Mouse (Mus musculus) midbrain, embryonic 16.5 days (tissue): Measurements from ENCODE around the gene Dlg1. TPM values are rescaled to one million over a fixed set of nuclear protein-coding genes. Genes with fewer than 3 reads are reported as not detected.

Experiments used
- ATAC-seq: fragments of 200-750 bp; cut with Nextera tagmentation; 2 replicates; pipeline ENCODE4 v1.8.0; 2017; ENCODE audit warnings: moderate TSS enrichment
- H3K27ac ChIP-seq: fragments of 300-500 bp; sonication (generic); 2 replicates; pipeline ENCODE4 v1.5.1; 2014; ENCODE audit warnings: mild to moderate bottlenecking, low read length, mixed read lengths
- H3K27me3 ChIP-seq: fragments of 300-500 bp; sonication (generic); 2 replicates; pipeline ENCODE4 v1.6.1; 2014; ENCODE audit warnings: low read depth, low read length, mixed read lengths; ENCODE audit not compliant: control insufficient read depth, insufficient read depth
- H3K36me3 ChIP-seq: fragments of 300-500 bp; sonication (generic); 2 replicates; pipeline ENCODE4 v1.6.1; 2014; ENCODE audit warnings: mild to moderate bottlenecking, low read length, moderate library complexity, mixed read lengths; ENCODE audit not compliant: control insufficient read depth, insufficient read depth
- H3K4me1 ChIP-seq: fragments of 300-500 bp; sonication (generic); 2 replicates; pipeline ENCODE4 v1.6.1; 2014; ENCODE audit warnings: mild to moderate bottlenecking, low read length, mixed read lengths; ENCODE audit not compliant: control insufficient read depth, insufficient read depth
- H3K4me2 ChIP-seq: fragments of 300-500 bp; sonication (generic); 2 replicates; pipeline ENCODE4 v1.6.1; 2014; ENCODE audit warnings: mild to moderate bottlenecking, low read length, mixed read lengths
- H3K4me3 ChIP-seq: fragments of 300-500 bp; sonication (generic); 2 replicates; pipeline ENCODE4 v1.5.1; 2014; ENCODE audit warnings: low read depth, mild to moderate bottlenecking, low read length, moderate library complexity, mixed read lengths
- H3K9ac ChIP-seq: fragments of 300-500 bp; sonication (generic); 2 replicates; pipeline ENCODE4 v1.6.1; 2014; ENCODE audit warnings: low read depth, low read length, mixed read lengths
- H3K9me3 ChIP-seq: fragments of 300-500 bp; sonication (generic); replicated peaks from 2 replicates; pipeline ENCODE4 v1.6.1; 2014; ENCODE audit warnings: mild to moderate bottlenecking, low read length, mixed read lengths; ENCODE audit not compliant: control insufficient read depth, poor library complexity, severe bottlenecking
- WGBS: fragments of 180-500 bp; shearing (Covaris S2); extraction: QIAGEN DNeasy Blood & Tissue Kit; methylation state at CpG from one replicate; pipeline ENCODE4 v1.1.7; 2014; 5-methylcytosine and 5-hydroxymethylcytosine counted together
- polyA plus RNA-seq: library from polyadenylated mRNA; unstranded; fragments of >200 nt; fragmentation: Nextera tagmentation; extraction: Ambion mirVana; gene quantifications from 2 replicates; pipeline ENCODE4 v1.2.1, GENCODE M21; 2015

Dlg1 gene
- polyA plus RNA-seq, 1 experiment from 2014 or later, result 14.9 TPM

- WGBS, result 58% methylated on average over 7 of the region's 7 CpGs
- no peak for ATAC-seq
- H3K4me1 ChIP-seq, result no peaks in the 10 kb centered on the region
- H3K27ac ChIP-seq, result no peak overlapping the region
- H3K4me3 ChIP-seq, result no peak overlapping the region
- no peaks in the 10 kb centered on the region for H3K27me3 ChIP-seq
- H3K36me3 ChIP-seq, result no peaks in the 10 kb centered on the region
- H3K9me3 ChIP-seq, result no peaks in the 10 kb centered on the region
- H3K4me2 ChIP-seq, result no peak overlapping the region
- H3K9ac ChIP-seq, result no peak overlapping the region
Measured at GRCm38 (mm10) chr16:31890907-31891306, 227.7 kb downstream of the Dlg1 start.

GRCm38 (mm10) chr16:31893396-31894141, 230.3 kb downstream of the Dlg1 start:
- Histone ChIP-seq H3K4me2 (no peak overlapping the region), H3K4me3 (no peak overlapping the region), H3K9me3 (no peaks in the 10 kb centered on the region), H3K4me1 (peaks cover 12% of the 10 kb centered on the region), H3K9ac (no peak overlapping the region), H3K27me3 (no peaks in the 10 kb centered on the region), H3K36me3 (no peaks in the 10 kb centered on the region), H3K27ac (no peak overlapping the region)
- ATAC-seq, result no peak
- WGBS, result 64% methylated on average over 5 of the region's 5 CpGs

- ATAC-seq, result peak; percentile 61
- Histone ChIP-seq H3K4me3 (peak overlapping the region; percentile 26), H3K27me3 (no peaks in the 10 kb centered on the region), H3K36me3 (no peaks in the 10 kb centered on the region), H3K4me1 (peaks cover 12% of the 10 kb centered on the region), H3K27ac (peak overlapping the region; percentile 77), H3K9ac (peak overlapping the region; percentile 53), H3K4me2 (peak overlapping the region; percentile 57), H3K9me3 (no peaks in the 10 kb centered on the region)
- WGBS, result 9% methylated on average over 29 of the region's 29 CpGs
Measured at GRCm38 (mm10) chr16:31896971-31897774, 233.9 kb downstream of the Dlg1 start.

GRCm38 (mm10) chr16:31898546-31899326, 235.5 kb downstream of the Dlg1 start:
- Histone ChIP-seq H3K4me1 (peaks cover 12% of the 10 kb centered on the region), H3K9ac (no peak overlapping the region), H3K27ac (peak overlapping the region; percentile 77), H3K27me3 (no peaks in the 10 kb centered on the region), H3K4me2 (no peak overlapping the region), H3K36me3 (no peaks in the 10 kb centered on the region), H3K4me3 (no peak overlapping the region), H3K9me3 (no peaks in the 10 kb centered on the region)
- ATAC-seq, result peak; percentile 77
- 65% methylated on average over 18 of the region's 18 CpGs for WGBS

- Histone ChIP-seq H3K36me3 (no peaks in the 10 kb centered on the region), H3K4me2 (no peak overlapping the region), H3K9ac (no peak overlapping the region), H3K9me3 (no peaks in the 10 kb centered on the region), H3K27me3 (no peaks in the 10 kb centered on the region), H3K4me1 (peaks cover 19% of the 10 kb centered on the region), H3K27ac (no peak overlapping the region), H3K4me3 (no peak overlapping the region)
- WGBS, result 89% methylated on average over 1 of the region's 1 CpGs
- no peak for ATAC-seq
Measured at GRCm38 (mm10) chr16:31901886-31902285, 238.6 kb downstream of the Dlg1 start.

GRCm38 (mm10) chr16:31903239-31903638, 240.0 kb downstream of the Dlg1 start:
- Histone ChIP-seq H3K36me3 (no peaks in the 10 kb centered on the region), H3K9me3 (no peaks in the 10 kb centered on the region), H3K27ac (no peak overlapping the region), H3K4me3 (no peak overlapping the region), H3K27me3 (no peaks in the 10 kb centered on the region), H3K4me1 (peaks cover 7% of the 10 kb centered on the region), H3K9ac (no peak overlapping the region), H3K4me2 (no peak overlapping the region)
- ATAC-seq, result no peak
- WGBS, result 89% methylated on average over 8 of the region's 8 CpGs

- Histone ChIP-seq H3K4me1 (peaks cover 7% of the 10 kb centered on the region; the same call in 1 of the 2 replicates), H3K27ac (no peak overlapping the region), H3K4me3 (no peak overlapping the region), H3K9ac (no peak overlapping the region), H3K9me3 (no peaks in the 10 kb centered on the region), H3K36me3 (no peaks in the 10 kb centered on the region), H3K27me3 (no peaks in the 10 kb centered on the region), H3K4me2 (no peak overlapping the region)
- 73% methylated on average over 4 of the region's 4 CpGs for WGBS
- no peak for ATAC-seq
Measured at GRCm38 (mm10) chr16:31905331-31905730, 242.1 kb downstream of the Dlg1 start.

- no peaks in the 10 kb centered on the region for H3K27me3 ChIP-seq
- H3K4me1 ChIP-seq, result peaks cover 7% of the 10 kb centered on the region; the same call in 1 of the 2 replicates
- no peak overlapping the region for H3K4me3 ChIP-seq
- H3K36me3 ChIP-seq, result no peaks in the 10 kb centered on the region
- 30% methylated on average over 20 of the region's 20 CpGs for WGBS
- H3K9me3 ChIP-seq, result no peaks in the 10 kb centered on the region
- no peak overlapping the region; the same call in 1 of the 2 replicates for H3K9ac ChIP-seq
- H3K27ac ChIP-seq, result no peak overlapping the region
- peak overlapping the region; percentile 31 for H3K4me2 ChIP-seq
- ATAC-seq, result peak; percentile 44
Measured at GRCm38 (mm10) chr16:31905891-31906825, 242.9 kb downstream of the Dlg1 start.
